Mouse (Mus musculus): Measurements from ENCODE around the gene 4931406P16Rik.

GRCm38 (mm10) chr7:34242176-34242575 lies 71.2 kb downstream of the 4931406P16Rik start:
- TF ChIP-seq CTCF (IDR thresholded peaks at IDR 0.05; ENCODE audit: extremely low read depth, insufficient read length, insufficient replicate concordance, low read depth, low read length) = no peak
- no peak for TF ChIP-seq POLR2A (IDR thresholded peaks at IDR 0.05; ENCODE audit: low read depth, low read length)

Measured in small intestine, adult 2 months (tissue).